Mouse (Mus musculus): ENCODE measurements around the gene Slc29a3. TPM values are rescaled to one million over a fixed set of nuclear protein-coding genes. Genes with fewer than 3 reads are reported as not detected.

Gene Slc29a3
- total and polyA plus RNA-seq, 3 experiments: 1.3 to 5.7 (median 1.7) TPM

- no peaks in the 10 kb centered on the region for H3K9me3 ChIP-seq (replicated peaks)
- peaks cover 16% of the 10 kb centered on the region for H3K36me3 ChIP-seq (replicated peaks)
- H3K27me3 ChIP-seq (ENCODE audit: insufficient read depth, low read length): no peaks in the 10 kb centered on the region
- DNase-seq (ENCODE audit: low spot score): no peak
- ATAC-seq (ENCODE audit: extremely low read depth, insufficient number of reproducible peaks, low FRiP score, poor library complexity, severe bottlenecking): no peak
- H3K4me1 ChIP-seq (ENCODE audit: insufficient read depth, low read depth, low read length): no peaks in the 10 kb centered on the region
- H3K4me3 ChIP-seq (ENCODE audit: low read depth, low read length): no peak overlapping the region
- TF ChIP-seq GATA1 (IDR thresholded peaks at IDR 0.05; ENCODE audit: borderline replicate concordance, low read length) (no peak), TAL1 (conservative IDR thresholded peaks at IDR 0.05; ENCODE audit: low read depth, low read length) (no peak), CTCF (IDR thresholded peaks at IDR 0.05; ENCODE audit: low read depth, low read length) (no peak), GATA2 (IDR thresholded peaks at IDR 0.05; ENCODE audit: borderline replicate concordance, low read depth, low read length) (no peak), POLR2AphosphoS5 (IDR thresholded peaks at IDR 0.05; ENCODE audit: insufficient replicate concordance, low read depth, low read length) (no peak)
Measured at GRCm38 (mm10) chr10:60726896-60727295, 25.7 kb downstream of the Slc29a3 start.

DNA sequence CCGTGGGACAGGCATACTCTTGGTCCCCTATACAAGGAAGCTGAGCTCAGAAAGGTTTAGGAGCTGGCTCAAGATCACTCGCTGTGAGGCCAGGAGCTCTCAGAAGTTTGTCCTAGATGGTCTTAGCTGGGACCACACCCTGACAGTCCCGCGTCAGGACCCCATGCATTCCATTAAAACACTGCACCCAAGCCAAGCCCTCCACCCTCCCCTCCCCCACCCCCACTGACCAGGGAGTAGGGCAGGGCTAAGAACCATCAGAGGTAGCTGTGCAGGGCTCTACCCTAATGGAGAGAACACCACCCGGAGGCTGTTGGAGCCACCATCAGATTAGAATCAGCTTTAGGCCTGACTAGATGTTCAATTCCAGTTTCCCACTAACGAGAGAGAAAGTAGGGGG, 28.1 kb downstream of the Slc29a3 start:
- H3K36me3 ChIP-seq (replicated peaks): peaks cover 16% of the 10 kb centered on the region
- 0 out of 2 replicates have a peak, but pooled peaks cover 2% of the 10 kb centered on the region for H3K9me3 ChIP-seq (replicated peaks)
- H3K4me1 ChIP-seq (ENCODE audit: insufficient read depth, low read depth, low read length): no peaks in the 10 kb centered on the region
- no peak for TF ChIP-seq POLR2AphosphoS5 (IDR thresholded peaks at IDR 0.05; ENCODE audit: insufficient replicate concordance, low read depth, low read length)
- no peak for TF ChIP-seq TAL1 (conservative IDR thresholded peaks at IDR 0.05; ENCODE audit: low read depth, low read length)
- TF ChIP-seq CTCF (IDR thresholded peaks at IDR 0.05; ENCODE audit: low read depth, low read length): no peak
- no peak for TF ChIP-seq GATA1 (IDR thresholded peaks at IDR 0.05; ENCODE audit: borderline replicate concordance, low read length)
- TF ChIP-seq GATA2 (IDR thresholded peaks at IDR 0.05; ENCODE audit: borderline replicate concordance, low read depth, low read length): no peak
- ATAC-seq (ENCODE audit: extremely low read depth, insufficient number of reproducible peaks, low FRiP score, poor library complexity, severe bottlenecking) (no peak), DNase-seq (ENCODE audit: low spot score) (no peak)
- H3K4me3 ChIP-seq (ENCODE audit: low read depth, low read length): no peak overlapping the region
- no peaks in the 10 kb centered on the region for H3K27me3 ChIP-seq (ENCODE audit: insufficient read depth, low read length)

DNA sequence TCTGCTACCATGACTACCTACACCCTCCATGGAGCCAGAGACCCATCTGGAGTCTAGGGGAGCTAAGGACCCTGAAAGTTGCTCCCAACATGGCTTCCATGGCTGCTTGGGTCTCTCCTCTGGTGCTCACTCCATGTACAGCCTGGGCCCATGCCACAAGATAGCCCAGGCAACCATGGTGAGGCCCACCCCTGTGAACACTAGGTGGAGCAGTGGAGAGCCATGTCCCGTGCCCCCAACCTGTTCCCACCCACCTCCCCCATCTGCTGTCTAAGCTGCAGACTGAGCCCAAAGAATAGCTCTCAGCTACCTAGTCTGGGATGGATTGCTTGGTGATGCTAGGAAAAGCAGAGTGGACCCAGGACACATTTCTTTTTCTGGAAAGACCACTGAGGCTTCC, 29.2 kb downstream of the Slc29a3 start:
- no peak overlapping the region for H3K4me3 ChIP-seq (ENCODE audit: low read depth, low read length)
- no peaks in the 10 kb centered on the region for H3K4me1 ChIP-seq (ENCODE audit: insufficient read depth, low read depth, low read length)
- H3K27me3 ChIP-seq (ENCODE audit: insufficient read depth, low read length): no peaks in the 10 kb centered on the region
- H3K9me3 ChIP-seq (replicated peaks): 0 out of 2 replicates have a peak, but pooled peaks cover 2% of the 10 kb centered on the region
- H3K36me3 ChIP-seq (replicated peaks): peaks cover 16% of the 10 kb centered on the region
- no peak for TF ChIP-seq POLR2AphosphoS5 (IDR thresholded peaks at IDR 0.05; ENCODE audit: insufficient replicate concordance, low read depth, low read length)
- TF ChIP-seq CTCF (IDR thresholded peaks at IDR 0.05; ENCODE audit: low read depth, low read length): no peak
- TF ChIP-seq GATA1 (IDR thresholded peaks at IDR 0.05; ENCODE audit: borderline replicate concordance, low read length): no peak
- TF ChIP-seq TAL1 (conservative IDR thresholded peaks at IDR 0.05; ENCODE audit: low read depth, low read length): no peak
- no peak for TF ChIP-seq GATA2 (IDR thresholded peaks at IDR 0.05; ENCODE audit: borderline replicate concordance, low read depth, low read length)
- ATAC-seq (ENCODE audit: extremely low read depth, insufficient number of reproducible peaks, low FRiP score, poor library complexity, severe bottlenecking) (no peak), DNase-seq (ENCODE audit: low spot score) (no peak)

- Histone ChIP-seq H3K36me3 (replicated peaks) (peaks cover 16% of the 10 kb centered on the region), H3K27me3 (ENCODE audit: insufficient read depth, low read length) (no peaks in the 10 kb centered on the region), H3K4me1 (ENCODE audit: insufficient read depth, low read depth, low read length) (no peaks in the 10 kb centered on the region), H3K4me3 (ENCODE audit: low read depth, low read length) (no peak overlapping the region), H3K9me3 (replicated peaks) (0 out of 2 replicates have a peak, but pooled peaks cover 2% of the 10 kb centered on the region)
- TF ChIP-seq POLR2AphosphoS5 (IDR thresholded peaks at IDR 0.05; ENCODE audit: insufficient replicate concordance, low read depth, low read length) (no peak), GATA2 (IDR thresholded peaks at IDR 0.05; ENCODE audit: borderline replicate concordance, low read depth, low read length) (no peak)
- DNase-seq (ENCODE audit: low spot score): no peak
- no peak for ATAC-seq (ENCODE audit: extremely low read depth, insufficient number of reproducible peaks, low FRiP score, poor library complexity, severe bottlenecking)
Measured at GRCm38 (mm10) chr10:60721640-60722039, 31.0 kb downstream of the Slc29a3 start.

DNA sequence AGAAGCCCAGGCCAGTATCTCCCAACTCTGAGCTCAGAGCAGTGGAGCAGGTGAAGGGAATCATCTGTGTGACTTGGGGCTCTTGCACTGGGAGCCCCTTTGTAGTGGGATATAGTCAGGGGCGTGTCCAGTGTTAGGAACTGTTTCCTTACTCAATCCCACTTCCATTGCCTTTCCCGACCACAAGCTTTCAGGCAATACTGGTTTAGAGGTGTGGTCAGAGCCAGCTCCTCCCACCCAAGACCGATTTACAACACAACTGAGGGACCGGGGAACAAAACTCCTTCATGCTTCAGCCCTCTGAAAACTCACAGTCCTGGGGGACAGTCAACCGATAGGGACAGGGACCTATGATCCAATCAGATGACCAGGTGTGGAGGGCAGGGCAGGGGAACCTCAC, 32.1 kb downstream of the Slc29a3 start:
- Histone ChIP-seq H3K4me3 (ENCODE audit: low read depth, low read length) (no peak overlapping the region), H3K9me3 (replicated peaks) (0 out of 2 replicates have a peak, but pooled peaks cover 2% of the 10 kb centered on the region), H3K4me1 (ENCODE audit: insufficient read depth, low read depth, low read length) (no peaks in the 10 kb centered on the region), H3K27me3 (ENCODE audit: insufficient read depth, low read length) (no peaks in the 10 kb centered on the region), H3K36me3 (replicated peaks) (peaks cover 25% of the 10 kb centered on the region)
- no peak for DNase-seq (ENCODE audit: low spot score)
- ATAC-seq (ENCODE audit: extremely low read depth, insufficient number of reproducible peaks, low FRiP score, poor library complexity, severe bottlenecking): no peak
- TF ChIP-seq POLR2AphosphoS5 (IDR thresholded peaks at IDR 0.05; ENCODE audit: insufficient replicate concordance, low read depth, low read length) (no peak), TAL1 (conservative IDR thresholded peaks at IDR 0.05; ENCODE audit: low read depth, low read length) (no peak), GATA1 (IDR thresholded peaks at IDR 0.05; ENCODE audit: borderline replicate concordance, low read length) (no peak), CTCF (IDR thresholded peaks at IDR 0.05; ENCODE audit: low read depth, low read length) (no peak), GATA2 (IDR thresholded peaks at IDR 0.05; ENCODE audit: borderline replicate concordance, low read depth, low read length) (no peak)

GRCm38 (mm10) chr10:60718491-60718890, 34.1 kb downstream of the Slc29a3 start:
- Histone ChIP-seq H3K9me3 (replicated peaks) (peaks cover 7% of the 10 kb centered on the region; the same call in 1 of the 2 replicates), H3K27me3 (ENCODE audit: insufficient read depth, low read length) (no peaks in the 10 kb centered on the region), H3K4me1 (ENCODE audit: insufficient read depth, low read depth, low read length) (no peaks in the 10 kb centered on the region), H3K4me3 (ENCODE audit: low read depth, low read length) (no peak overlapping the region), H3K36me3 (replicated peaks) (peaks cover 12% of the 10 kb centered on the region)
- ATAC-seq (ENCODE audit: extremely low read depth, insufficient number of reproducible peaks, low FRiP score, poor library complexity, severe bottlenecking) (no peak), DNase-seq (ENCODE audit: low spot score) (no peak)
- TF ChIP-seq GATA1 (IDR thresholded peaks at IDR 0.05; ENCODE audit: borderline replicate concordance, low read length): no peak
- TF ChIP-seq CTCF (IDR thresholded peaks at IDR 0.05; ENCODE audit: low read depth, low read length): no peak
- no peak for TF ChIP-seq TAL1 (conservative IDR thresholded peaks at IDR 0.05; ENCODE audit: low read depth, low read length)
- TF ChIP-seq GATA2 (IDR thresholded peaks at IDR 0.05; ENCODE audit: borderline replicate concordance, low read depth, low read length): no peak
- no peak for TF ChIP-seq POLR2AphosphoS5 (IDR thresholded peaks at IDR 0.05; ENCODE audit: insufficient replicate concordance, low read depth, low read length)

Data from G1E (cell line).